Mouse (Mus musculus) cerebellum, adult 2 months (tissue): ENCODE measurements around the gene Myadml2. TPM values are rescaled to one million over a fixed set of nuclear protein-coding genes. Genes with fewer than 3 reads are reported as not detected.
"Not testable (repeated sequence)": the region's sequence is repeated elsewhere in the genome, so short reads cannot be mapped to it uniquely, and the experiment has no call there.

Experiments
- DNase-seq, 2 experiments: peaks; one replicate each; pipeline ENCODE4 v3.0.0; 2021
- H3K27ac ChIP-seq: fragments of 200-500 bp; 2 replicates; pipeline ENCODE4 v1.5.1; 2012; ENCODE audit warnings: low read length, control low read depth, inconsistent platforms; ENCODE audit not compliant: insufficient read depth
- H3K27me3 ChIP-seq: fragments of 200-500 bp; 2 replicates; pipeline ENCODE4 v1.6.1; 2012; ENCODE audit warnings: inconsistent platforms, mild to moderate bottlenecking, low read length, moderate library complexity; ENCODE audit not compliant: control insufficient read depth, insufficient read depth
- H3K4me1 ChIP-seq: fragments of 200-500 bp; 2 replicates; pipeline ENCODE4 v1.6.1; 2011; ENCODE audit warnings: low read length; ENCODE audit not compliant: control insufficient read depth, insufficient read depth
- H3K4me3 ChIP-seq: fragments of 200-500 bp; replicated peaks from 2 replicates; pipeline ENCODE3; 2011; ENCODE audit warnings: mild to moderate bottlenecking, low read depth, low read length, control low read depth; ENCODE audit not compliant: insufficient read depth
- CTCF ChIP-seq: fragments of 200-500 bp; IDR thresholded peaks from 2 replicates; pipeline ENCODE4 v1.5.1; 2011; ENCODE audit warnings: low read depth, mild to moderate bottlenecking, control low read depth, low read length, moderate library complexity, borderline replicate concordance; ENCODE audit not compliant: insufficient read depth
- POLR2A ChIP-seq: fragments of 200-500 bp; IDR thresholded peaks from 2 replicates; pipeline ENCODE4 v1.6.1; 2011; ENCODE audit warnings: low read length, control low read depth, borderline replicate concordance; ENCODE audit not compliant: insufficient read depth
- WGBS: fragments of 180-500 bp; shearing (Covaris S2); methylation state at CpG from one replicate; pipeline ENCODE4 v1.1.7; 2018; 5-methylcytosine and 5-hydroxymethylcytosine counted together
- polyA plus RNA-seq: library from polyadenylated mRNA; depleted of rRNA; stranded (reverse); fragments of >200 nt; gene quantifications from 2 replicates; pipeline ENCODE4 v1.2.3, GENCODE M21; 2012

Myadml2 gene
- polyA plus RNA-seq, 1 experiment: 4.5 TPM

DNA sequence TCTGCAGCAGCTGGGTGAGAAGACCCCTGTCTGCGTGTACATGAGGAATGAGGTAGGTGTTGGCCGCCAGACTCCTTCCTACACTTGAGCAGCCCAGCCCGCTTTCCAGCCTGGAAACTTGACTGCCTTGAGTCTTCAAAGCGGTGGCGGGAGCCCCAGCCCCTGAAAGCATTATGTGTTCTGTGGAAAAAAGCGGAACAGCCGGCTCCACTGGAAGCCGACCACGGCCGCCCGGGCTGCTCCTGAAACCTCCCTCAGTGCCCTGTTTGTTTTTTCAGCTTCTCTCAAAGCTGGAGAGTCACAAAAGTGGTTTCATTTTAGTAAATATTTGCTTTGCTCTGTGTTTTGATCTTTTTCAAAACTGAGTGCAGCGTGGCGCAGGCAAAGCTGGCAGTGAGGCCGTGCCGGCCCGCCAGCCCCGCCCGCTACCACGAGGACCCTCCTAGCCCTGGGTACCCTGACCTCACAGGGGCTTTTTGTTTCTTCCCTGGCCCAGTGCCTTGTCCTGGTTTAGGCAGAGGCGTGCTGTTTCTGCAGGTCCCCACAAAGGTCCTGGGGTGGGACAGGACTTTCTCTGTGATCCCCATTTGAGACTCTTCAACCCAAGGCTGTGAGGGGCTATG lies 38.8 kb upstream of the Myadml2 start:
- H3K27me3 ChIP-seq: no peaks in the 10 kb centered on the region
- TF ChIP-seq CTCF: no peak
- no peak for TF ChIP-seq POLR2A
- DNase-seq: no peak
- H3K4me1 ChIP-seq: peaks cover 6% of the 10 kb centered on the region; the same call in 1 of the 2 replicates
- no peak overlapping the region for H3K4me3 ChIP-seq
- 75% methylated on average over 20 of the region's 20 CpGs for WGBS
- 0 out of 2 replicates have a peak overlapping the region, but pooled peaks have one; percentile 44 for H3K27ac ChIP-seq

DNA sequence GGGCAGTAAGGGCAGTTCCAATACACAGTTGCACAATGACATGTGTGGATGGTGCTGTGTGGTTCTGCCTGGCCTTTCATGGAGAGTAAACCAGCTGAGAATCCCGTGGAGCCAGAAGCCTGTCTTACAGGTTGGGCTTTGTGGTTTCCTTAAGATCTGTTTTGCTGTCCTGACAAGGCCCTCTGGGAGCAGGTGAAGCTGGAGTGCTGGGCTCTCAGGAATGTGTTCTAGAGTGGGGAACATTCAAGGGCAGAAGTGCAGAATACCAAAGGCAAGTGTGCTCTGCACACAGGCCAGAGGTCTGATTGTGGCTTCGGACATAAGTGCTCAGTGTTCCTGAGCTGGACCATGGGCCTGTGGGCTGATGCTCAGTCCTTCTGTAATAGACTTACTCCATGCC lies 36.7 kb upstream of the Myadml2 start:
- TF ChIP-seq POLR2A (no peak), CTCF (no peak)
- Histone ChIP-seq H3K4me3 (no peak overlapping the region), H3K27me3 (no peaks in the 10 kb centered on the region), H3K4me1 (peaks cover 6% of the 10 kb centered on the region; the same call in 1 of the 2 replicates), H3K27ac (no peak overlapping the region)
- 89% methylated on average over 2 of the region's 2 CpGs for WGBS
- DNase-seq: no peak

DNA sequence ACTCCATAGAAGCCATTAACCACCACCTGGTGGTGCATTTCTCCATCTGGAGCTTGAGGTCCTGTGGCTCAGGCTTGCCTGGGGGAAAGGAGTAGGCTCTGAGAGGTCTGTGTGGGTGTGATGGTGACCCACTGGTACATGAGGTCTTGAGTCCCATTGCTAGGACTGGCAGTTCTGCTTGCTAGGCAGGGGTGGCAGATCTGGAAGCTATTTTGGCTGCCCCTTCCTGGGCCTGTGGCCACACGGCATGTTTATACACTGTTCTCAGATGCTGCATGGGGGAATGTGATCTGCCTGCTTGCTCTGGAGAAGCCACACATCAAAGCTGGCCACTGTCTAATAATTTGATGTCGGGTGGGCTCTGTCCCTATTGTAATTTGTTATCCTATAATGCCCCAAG lies 36.1 kb upstream of the Myadml2 start:
- H3K27me3 ChIP-seq: no peaks in the 10 kb centered on the region
- no peak overlapping the region for H3K27ac ChIP-seq
- 70% methylated on average over 2 of the region's 2 CpGs for WGBS
- H3K4me3 ChIP-seq: no peak overlapping the region
- no peak for TF ChIP-seq CTCF
- no peak for TF ChIP-seq POLR2A
- H3K4me1 ChIP-seq: peaks cover 6% of the 10 kb centered on the region; the same call in 1 of the 2 replicates
- DNase-seq: no peak

DNA sequence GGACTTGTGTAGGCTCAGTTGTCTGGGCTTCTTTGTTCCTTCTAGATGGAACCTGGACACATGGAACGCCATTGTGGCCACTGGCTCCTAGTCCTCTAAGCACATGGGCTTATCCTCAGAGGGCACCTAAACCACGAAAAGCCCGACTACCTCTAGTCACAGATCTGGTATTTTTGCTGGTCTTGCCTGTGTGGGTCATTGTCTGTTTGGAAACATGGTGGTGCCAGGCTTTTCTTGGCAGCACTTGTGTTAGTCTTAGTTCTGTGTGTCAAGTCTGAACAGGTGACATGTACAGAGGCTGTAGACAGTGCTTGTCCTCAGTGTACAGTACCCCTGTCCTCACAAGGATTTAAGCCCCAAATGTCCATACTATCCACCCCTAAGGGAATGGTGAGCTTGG lies 35.6 kb upstream of the Myadml2 start:
- no peak for DNase-seq
- Histone ChIP-seq H3K4me1 (peaks cover 6% of the 10 kb centered on the region; the same call in 1 of the 2 replicates), H3K27me3 (no peaks in the 10 kb centered on the region), H3K4me3 (no peak overlapping the region), H3K27ac (no peak overlapping the region)
- TF ChIP-seq POLR2A: no peak
- TF ChIP-seq CTCF: no peak
- WGBS: 91% methylated on average over 3 of the region's 3 CpGs

DNA sequence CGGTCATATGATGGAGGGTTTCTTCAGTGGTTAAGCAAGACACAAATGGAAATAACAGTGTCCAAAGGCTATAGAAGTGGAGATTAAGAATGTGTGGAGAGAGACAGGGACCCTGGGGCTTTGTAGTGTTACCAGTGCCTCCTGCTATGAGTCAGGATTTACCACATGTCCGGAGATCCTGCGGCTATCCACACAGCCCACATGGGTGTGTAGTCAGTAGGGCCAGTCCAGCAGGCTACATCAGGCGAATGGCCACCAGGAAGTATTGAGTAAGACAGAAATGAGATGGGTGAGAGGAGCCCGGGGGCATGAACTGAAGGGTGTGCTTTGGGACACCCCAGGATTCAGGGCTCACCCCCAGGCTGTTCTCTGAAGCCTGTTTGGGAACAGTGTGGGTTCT lies 34.7 kb upstream of the Myadml2 start:
- H3K27ac ChIP-seq: no peak overlapping the region
- no peaks in the 10 kb centered on the region for H3K27me3 ChIP-seq
- TF ChIP-seq CTCF: no peak
- no peak for TF ChIP-seq POLR2A
- DNase-seq: no peak
- no peak overlapping the region for H3K4me3 ChIP-seq
- peaks cover 6% of the 10 kb centered on the region; the same call in 1 of the 2 replicates for H3K4me1 ChIP-seq
- WGBS: 92% methylated on average over 5 of the region's 5 CpGs

DNA sequence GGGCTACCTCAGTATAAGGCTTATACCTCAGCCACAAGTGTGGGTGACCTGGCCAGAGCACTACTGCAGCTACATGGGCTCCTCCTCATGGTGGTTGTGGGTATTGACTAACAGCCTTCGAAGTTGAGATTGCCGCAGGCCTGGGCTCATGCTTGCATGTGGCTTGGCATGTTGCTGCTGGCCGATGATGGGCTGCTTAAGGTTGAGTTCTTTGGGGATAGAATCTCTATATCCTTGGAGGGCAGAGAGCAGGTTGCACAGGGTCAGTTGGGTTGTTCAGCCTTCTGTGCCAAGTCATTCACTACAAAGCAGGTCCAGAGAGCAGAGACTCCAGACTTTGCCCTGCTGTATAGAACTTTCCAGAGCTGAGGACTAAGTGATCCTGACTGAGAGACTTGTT lies 32.0 kb upstream of the Myadml2 start:
- peaks cover 6% of the 10 kb centered on the region; the same call in 1 of the 2 replicates for H3K4me1 ChIP-seq
- 74% methylated on average over 3 of the region's 3 CpGs for WGBS

DNA sequence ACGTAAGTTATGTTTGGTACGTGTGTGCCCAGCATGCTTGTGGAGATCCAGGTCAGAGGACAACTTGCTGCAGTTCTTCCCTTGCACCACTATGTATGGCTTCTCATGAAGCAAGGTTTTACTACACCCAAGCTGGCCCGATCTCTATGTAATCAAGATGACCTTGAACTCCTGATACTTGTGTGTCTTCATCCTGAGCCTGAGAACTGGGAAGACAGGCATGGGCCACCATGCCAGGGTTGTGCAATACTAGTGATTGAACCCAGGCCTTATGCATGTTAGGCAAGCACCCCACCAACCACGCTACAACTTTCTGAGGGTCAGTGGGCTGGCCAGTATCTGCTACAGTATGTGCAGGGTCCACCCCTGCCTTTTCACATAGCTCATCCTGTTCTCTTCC lies 29.0 kb upstream of the Myadml2 start:
- Histone ChIP-seq H3K4me1 (no peaks in the 10 kb centered on the region), H3K27me3 (no peaks in the 10 kb centered on the region), H3K27ac (no peak overlapping the region; the same call in 1 of the 2 replicates), H3K4me3 (no peak overlapping the region)
- DNase-seq: no peak
- WGBS: 94% methylated on average over 4 of the region's 4 CpGs
- TF ChIP-seq POLR2A (no peak), CTCF (no peak)

More for the DNA sequence above, 32.0 kb upstream of the Myadml2 start:
- TF ChIP-seq POLR2A (no peak), CTCF (peak; percentile 44; the same call in 1 of the 2 replicates)
- DNase-seq: no peak
- Histone ChIP-seq H3K27ac (no peak overlapping the region), H3K4me3 (no peak overlapping the region), H3K27me3 (no peaks in the 10 kb centered on the region)

DNA sequence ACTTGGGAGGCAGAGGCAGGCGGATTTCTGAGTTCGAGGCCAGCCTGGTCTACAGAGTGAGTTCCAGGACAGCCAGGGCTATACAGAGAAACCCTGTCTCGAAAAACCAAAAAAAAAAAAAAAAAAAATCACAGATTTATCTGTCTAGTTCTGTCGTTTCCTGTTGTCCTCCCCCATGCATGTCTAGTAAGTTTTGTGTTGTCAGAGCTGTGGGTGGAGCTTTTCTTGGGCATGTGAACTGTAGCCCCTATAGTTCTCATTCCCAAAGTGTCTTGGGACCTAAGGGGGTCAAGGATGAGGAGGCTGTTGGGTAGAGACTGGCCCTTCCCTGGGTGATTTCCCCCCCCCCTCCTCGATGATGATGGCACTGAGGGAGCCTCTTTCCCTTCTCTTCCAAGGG lies 27.9 kb upstream of the Myadml2 start:
- H3K27me3 ChIP-seq, H3K4me3 ChIP-seq, H3K27ac ChIP-seq, H3K4me1 ChIP-seq, DNase-seq: not testable (repeated sequence)
- 91% methylated on average over 5 of the region's 5 CpGs for WGBS
